Mouse (Mus musculus): ENCODE measurements around the gene Mtf1.

Mtf1 gene

DNA sequence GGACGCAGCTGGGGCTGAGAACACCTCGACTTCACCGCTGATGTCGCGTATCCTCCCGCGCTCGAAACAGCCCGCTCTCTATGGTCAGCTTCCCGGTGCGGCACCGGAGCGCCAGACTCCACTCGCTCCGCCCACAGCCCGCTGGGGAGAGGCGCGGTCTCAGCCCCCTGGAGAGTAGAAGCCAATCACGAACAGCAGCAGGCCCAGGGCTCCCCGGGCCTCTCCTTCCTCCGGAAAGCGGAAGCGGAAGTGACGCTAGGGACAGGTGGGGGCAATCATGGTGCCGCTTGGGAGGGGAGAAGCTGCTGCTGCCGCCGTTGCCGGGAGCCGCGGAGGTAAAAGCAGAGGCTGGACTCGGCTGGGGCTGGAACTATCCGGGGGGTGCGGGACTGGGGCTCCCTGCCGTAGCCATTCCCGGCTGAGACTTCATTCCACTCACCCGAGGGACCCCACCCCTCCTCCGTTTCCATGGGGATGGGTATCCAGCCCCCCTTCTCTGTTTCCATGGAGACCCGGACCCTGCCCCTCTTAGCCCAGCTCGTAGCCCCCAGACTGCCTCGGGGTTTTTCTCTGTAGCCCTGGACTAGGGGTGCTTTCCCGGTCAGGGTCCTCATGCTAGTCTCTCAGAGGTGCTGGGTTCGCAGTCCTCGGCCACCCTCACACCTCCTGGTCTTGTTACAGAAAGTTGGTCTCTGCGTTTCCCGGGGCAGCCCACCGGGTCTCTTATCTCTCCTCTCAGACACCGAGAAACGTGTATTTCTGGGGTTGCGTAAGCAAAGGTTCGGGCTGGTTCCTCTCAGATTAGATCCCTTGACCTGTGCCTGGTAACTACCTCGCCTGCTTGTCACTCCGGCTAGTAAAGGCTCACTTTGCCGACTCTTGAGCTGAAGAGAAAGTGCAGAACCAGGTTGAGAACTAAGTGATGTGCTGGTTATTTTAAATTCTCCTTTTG is 681 bp downstream of the Mtf1 start:
- peak; percentile 97 to 98 for DNase-seq (ENCODE audit: low spot score in 2 of 2)

DNA sequence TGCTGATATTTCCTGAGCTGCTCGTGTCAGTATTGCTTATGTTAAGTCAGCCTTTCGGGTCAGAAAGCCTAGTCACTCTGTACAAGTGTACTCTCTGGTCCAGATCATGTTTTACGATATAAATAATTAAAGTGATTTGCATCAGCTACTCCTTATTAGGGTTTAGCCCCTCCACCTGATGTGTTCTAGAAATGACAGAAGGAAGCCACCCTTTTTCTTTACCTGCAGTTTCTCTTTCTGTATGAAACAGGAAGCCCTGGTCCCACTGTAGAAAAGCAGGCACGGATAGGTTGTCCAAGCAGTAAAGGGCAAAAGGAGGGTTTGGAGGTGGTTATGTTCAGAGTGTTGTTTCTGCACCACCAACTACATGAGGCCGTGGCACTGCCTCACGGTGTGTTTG is 1.5 kb downstream of the Mtf1 start:
- DNase-seq (ENCODE audit: low spot score in 2 of 2): no peak

DNA sequence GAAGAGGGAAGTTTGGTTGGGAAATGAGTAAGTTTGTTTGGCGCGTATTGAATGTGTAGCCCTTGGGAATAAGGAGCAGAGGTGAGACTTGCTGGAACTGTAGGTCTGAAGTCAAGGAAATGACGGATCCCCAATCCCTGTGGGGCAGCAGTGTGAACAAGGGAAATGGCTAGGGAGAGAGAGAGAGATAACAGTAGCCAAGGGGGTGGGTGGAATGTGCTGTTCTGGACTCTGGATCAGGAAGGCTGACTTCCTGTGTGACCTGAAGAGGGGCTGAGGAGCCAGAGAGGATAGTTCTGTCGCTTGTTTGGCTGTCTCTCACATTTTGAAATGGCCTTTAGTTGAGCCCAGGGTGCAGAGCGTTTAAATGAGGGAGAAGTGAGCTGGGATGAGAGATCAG is 6.6 kb downstream of the Mtf1 start:
- DNase-seq (ENCODE audit: low spot score in 2 of 2): no peak

DNA sequence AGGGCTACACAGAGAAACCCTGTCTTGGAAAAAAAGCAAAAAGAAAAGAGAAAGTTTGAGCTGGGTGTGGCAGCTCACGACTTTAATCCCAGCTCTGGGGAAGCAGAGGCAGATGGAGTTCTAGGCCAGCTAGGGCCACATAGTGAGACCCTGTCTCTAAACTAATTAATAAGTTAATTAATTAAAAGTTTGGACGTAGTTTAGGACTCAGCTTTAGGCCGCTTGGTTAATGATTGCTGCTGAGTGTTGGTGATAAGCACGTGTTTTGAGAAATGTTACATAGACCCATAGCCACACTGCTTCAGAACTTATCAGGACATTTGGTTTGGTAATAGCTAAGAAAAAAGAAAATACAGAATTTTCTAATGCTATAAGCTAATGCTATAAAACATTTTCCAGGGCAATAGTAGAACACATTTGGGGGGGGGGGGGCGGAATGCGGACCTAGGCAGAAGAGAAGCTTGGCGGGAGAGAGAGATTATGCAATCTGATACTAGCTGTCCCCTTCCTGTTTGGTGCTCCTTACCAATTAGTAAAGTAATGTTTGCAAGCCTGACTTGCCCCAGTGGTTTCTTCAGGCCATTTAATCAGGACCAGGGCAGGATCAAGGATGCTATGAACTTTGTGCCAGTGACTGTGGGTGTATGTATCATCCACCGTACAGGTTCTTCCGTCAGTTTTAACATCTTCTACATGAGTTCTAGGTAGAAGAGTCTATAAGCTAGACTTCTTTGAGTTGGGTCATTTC is 7.4 kb downstream of the Mtf1 start:
- DNase-seq (ENCODE audit: low spot score in 2 of 2): no peak

DNA sequence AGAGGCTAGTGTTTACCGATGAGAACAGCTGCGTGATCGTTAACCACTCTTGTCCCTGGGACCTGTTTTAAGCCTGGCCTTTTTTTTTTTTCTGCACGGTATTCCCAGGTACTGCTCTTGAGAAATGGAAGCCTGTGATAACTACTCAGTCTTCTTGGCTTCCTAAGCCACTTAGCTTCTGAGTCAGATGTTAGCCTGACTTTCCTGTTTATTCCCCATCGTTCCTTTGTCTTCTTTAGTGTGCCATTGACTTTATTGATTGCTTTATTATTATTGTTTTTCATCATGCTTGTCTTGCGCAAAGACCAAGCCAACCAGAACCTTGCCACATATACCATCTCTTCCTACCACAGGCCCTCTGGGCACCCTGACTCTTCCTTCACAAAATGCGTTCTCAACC is 8.2 kb downstream of the Mtf1 start:
- no peak for DNase-seq (ENCODE audit: low spot score in 2 of 2)

DNA sequence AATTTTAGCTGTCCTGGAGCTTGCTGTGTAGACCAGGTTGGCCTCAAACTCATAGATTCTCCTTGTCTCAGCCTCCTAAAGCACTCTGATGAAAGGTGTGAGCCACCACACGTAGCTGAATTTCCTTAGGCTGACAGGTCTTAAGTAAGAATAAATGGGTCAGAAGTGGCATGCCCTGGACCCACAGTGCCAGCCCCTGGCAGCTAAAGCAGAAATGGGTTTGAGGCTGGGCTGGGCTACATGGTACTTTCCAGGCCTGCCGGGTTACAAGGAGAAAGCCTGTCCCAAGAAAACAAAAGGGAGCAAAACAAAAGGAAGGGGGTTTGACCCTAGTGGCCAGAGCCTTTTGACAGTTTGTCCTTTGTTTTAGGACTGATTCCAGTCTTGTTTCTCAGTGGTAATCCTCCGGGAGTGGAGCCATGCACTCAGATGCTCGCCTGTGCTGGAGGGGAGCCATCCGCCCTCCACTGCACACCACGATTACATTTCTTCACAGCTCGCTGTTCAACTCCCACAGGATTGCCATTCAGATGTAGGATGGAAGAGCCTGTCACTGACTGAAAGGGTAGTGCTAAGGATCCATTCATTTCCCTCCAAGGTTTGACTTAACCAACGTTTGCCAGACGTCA is 9.6 kb downstream of the Mtf1 start:
- no peak for DNase-seq (ENCODE audit: low spot score in 2 of 2)

DNA sequence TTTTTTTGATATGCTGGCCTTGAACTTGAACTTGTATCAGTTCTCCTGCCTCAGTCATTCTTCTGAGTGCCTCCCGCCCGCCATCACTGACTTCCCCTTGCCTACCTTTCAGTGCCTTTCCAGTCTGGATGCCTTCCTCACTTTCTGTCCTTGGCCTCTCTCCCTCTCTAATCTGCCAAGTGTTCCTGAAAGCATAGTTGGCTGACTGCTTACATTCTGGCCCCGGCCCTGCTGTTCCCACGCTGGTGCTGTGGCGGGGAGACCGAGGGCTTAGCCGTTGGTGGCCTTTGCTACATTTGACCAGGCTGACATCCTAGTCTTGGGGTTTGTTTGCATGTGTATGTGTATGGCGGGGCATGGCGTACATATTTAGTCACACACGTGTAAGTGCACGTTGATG is 14.0 kb downstream of the Mtf1 start:
- DNase-seq (ENCODE audit: low spot score in 2 of 2): no peak

DNA sequence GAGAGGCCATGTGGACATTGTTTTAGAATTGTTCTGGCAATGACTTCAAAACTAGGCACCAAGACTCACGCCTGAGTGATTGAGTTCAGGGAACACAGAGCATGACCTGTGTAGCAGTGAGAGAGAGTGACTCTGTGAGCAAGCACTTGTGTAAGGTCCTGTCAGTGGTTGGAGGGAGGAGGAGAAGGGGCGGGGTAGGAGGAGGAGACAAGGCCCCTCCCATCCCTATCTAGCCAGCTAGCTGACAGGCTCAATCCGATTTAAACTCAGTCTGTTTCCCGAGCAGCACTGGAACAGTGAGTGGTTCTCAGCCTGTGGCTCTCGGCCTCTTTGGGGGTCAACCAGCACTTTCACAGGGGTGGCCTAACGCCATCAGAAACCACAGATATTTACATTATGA is 15.9 kb downstream of the Mtf1 start:
- DNase-seq (ENCODE audit: low spot score in 2 of 2): peak in 1 of 2 experiments; percentile 47

DNA sequence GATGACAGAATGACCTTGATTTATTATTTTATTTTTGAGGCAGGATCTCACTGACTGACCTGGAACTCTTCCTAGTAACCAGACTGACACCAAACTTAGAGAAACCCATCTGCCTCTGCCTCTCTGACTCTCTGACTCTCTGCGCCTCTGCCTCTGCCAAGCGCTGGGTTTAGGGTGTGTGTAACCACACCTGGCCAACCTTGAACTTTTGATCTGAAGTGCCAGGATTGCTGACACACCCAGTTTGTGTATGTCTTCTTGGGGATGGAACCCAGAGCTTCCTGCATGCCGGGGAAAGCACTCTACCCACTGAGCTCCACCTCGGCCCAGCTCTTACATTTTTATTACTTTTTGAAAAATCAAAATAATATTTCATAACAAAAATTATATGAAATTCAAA is 16.9 kb downstream of the Mtf1 start:
- no peak for DNase-seq (ENCODE audit: low spot score in 2 of 2)

DNA sequence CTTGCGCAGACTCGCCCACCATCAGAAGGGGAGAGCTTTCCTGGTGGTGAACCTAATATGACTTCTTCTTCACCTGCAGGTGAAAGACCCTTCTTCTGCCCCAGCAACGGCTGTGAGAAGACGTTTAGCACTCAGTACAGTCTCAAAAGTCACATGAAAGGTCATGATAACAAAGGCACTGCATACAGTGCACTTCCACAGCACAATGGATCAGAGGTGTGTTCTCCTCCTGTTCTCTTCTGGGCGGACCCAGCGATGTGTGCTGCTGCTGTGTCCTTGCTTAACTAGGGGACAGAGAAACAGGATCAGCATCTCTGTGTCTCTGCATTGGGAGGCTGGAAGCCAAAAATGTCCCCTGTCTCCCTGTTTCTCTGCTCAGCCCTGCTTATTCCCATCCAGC is 23.1 kb downstream of the Mtf1 start:
- no peak for DNase-seq (ENCODE audit: low spot score in 2 of 2)

DNA sequence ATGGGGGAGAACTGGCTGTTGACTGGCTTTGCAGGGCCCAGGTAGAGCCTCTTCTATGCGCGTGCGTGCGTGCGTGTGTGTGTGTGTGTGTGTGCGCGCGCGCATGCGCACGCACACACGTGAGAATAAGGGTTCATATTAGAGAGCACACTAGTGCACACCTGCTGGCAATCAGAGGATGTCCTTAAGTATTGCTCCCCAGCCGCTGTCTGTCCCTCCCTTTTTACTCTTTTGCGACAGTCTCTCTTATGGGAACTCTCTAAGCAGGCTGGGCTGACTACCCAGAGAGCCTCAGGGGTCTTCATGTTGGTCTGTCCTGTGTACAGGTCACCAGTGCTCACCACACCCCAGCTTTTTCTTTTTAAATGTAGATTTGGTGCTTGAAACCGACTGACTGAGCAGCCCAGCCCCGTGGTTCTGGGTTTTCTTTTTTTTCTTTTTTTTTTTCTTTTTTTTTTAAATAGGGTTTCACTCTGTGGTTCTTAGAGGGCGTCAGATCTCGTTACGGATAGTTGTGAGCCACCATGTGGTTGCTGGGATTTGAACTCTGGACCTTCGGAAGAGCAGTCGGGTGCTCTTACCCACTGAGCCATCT is 23.6 kb downstream of the Mtf1 start:
- DNase-seq (ENCODE audit: low spot score in 2 of 2): no peak

DNA sequence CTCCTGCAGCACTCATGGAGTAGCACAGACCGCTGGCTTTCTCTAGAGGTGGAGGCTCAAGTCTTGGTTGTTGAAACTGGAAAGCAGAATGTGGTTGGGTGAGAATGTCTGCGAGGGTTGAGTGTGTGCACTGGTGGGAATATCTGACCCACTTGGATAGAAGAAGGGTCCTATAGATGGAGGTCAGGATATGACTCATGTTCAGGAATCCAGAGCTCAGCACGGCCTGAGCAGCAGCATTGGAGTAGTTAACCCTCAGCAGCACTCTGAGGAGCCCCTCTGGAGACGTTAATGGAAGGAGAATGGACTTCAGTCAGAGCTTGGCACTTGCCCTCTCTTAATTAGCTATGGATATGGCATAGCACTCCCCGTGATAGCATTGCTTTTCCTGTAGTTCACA is 27.8 kb downstream of the Mtf1 start:
- DNase-seq (ENCODE audit: low spot score in 2 of 2): no peak

DNA sequence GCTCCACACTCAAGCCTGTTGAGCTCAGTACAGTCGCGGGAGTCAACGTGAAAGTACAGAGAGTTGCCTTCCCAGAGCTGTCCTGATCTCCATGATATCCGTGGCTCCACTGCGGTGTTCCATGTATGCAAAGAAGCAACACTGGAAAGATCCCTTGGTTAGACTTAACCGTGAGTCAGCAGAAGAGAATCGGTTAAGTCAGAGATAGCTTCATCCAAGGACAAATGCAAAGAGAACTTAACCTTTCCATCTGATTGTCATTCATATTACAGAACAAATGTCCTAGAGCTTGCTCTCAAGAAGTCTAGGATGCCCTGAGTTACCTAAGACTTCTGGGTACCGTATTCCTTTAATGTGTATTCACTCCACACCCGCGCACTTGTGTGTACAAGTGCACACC is 30.9 kb downstream of the Mtf1 start:
- no peak for DNase-seq (ENCODE audit: low spot score in 2 of 2)

DNA sequence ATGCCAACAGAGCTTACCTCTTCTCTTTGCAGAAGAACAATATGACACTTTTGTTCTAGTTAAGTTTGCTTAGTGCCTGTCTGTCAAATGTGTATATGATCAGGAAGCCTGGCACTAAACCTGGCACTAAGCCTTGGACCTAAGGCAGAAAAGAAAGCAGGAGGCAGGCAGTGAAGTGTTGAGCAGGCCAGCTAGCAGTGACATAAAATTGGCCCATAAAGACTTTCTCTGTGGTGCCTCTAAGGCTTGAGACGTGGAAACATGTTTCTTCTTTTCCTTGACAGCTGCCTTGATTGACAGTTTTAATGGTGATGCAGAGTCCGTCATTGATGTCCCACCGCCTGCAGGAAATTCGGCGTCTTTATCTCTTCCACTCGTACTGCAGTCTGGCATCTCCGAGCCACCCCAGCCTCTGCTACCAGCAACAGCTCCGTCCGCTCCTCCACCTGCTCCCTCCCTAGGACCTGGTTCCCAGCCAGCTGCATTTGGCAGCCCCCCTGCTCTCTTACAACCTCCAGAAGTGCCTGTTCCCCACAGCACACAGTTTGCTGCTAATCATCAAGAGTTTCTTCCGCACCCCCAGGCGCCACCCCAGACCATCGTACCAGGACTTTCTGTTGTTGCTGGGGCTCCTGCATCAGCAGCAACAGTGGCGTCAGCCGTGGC is 36.3 kb downstream of the Mtf1 start:
- no peak for DNase-seq (ENCODE audit: low spot score in 2 of 2)

DNA sequence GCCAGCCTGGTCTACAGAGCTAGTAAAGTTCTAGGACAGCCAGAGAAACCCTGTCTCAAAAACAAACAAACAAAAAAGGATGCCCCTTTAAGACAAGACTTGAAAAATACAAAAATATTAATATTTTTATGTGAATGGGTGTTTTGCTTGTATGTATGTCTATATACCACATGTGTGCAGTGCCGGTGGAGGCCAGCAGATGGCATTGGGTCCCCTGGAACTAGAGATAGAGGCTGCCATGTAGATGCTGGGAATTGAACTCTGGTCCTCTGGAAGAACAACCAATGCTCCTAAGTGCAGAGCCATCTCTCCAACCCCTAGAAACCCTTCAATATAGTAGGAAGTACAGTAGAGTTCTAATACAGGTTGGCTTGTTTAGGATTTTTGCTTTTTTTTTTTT is 39.1 kb downstream of the Mtf1 start:
- no peak for DNase-seq (ENCODE audit: low spot score in 2 of 2)

DNA sequence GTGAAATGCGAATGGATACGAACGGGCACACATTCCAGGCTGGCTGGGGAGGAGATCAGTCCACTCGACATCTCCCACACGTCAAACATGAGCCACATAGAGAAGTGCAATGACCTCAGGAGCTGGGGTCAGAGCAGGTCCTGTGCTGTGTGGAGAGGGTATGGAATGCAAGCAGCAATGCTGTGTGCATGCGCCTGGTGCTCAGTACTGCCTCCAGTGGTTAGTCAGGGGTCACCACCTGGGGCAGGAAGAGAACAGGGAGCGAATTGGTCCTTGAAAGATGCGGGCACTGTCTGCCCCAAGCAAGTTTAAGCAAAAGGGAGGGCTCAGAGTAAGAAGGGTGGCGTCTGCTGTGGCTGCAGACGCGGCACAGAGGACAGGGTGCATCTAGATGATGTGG is 41.6 kb downstream of the Mtf1 start:
- peak; percentile 52 to 76 for DNase-seq (ENCODE audit: low spot score in 2 of 2)

DNA sequence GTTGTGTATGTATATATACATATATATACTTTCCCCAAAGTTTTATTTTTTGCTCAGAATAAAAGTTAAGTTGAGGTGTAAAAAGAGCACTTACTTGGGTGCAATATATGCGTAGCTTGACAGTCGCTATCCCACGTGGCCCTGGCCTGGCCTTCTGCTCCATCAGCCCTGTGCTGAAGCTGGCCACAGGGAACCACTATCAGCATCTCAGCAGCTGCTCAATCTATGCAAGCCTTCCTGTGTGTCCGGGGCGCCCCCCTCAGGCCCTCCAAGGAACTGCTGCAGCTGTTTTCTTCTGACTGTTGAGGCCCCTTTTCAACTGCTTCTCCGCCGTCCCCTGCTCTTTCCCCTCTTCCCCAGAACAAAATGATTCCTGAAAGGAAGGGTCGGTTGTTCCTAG is 45.7 kb downstream of the Mtf1 start:
- peak; percentile 86 to 95 for DNase-seq (ENCODE audit: low spot score in 2 of 2)

DNA sequence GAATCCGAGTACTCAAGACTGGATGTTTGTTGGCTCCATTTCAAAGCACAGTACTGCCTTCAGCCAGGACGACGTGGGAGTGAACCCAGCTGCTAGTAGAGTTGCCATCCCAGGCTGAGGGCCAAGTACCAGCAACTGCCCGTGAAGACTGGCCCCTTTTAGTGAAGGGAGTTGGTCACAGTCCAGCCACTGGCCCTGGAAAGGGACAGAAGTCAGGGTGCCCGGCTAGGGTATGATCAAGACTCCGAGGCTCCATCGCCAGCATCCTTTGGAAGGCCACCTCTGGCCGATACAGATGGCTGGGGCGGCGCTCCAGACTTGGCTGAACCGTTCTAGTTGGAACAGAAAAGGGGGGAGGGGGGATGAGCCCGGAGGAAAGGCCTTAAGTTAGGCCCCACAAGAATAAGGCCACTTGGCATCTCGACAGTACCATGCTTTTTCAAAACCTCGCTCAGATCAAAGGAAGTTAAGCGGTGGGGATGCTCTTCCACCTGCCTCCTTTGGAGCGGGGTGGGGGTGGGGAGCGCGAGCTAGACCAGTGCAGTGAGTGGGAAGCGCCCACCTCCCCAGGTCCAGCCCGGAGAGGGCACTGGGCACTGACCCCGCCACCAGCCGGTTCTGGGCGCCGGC is 47.8 kb downstream of the Mtf1 start:
- DNase-seq (ENCODE audit: low spot score in 2 of 2): peak; percentile 26 to 71

DNA sequence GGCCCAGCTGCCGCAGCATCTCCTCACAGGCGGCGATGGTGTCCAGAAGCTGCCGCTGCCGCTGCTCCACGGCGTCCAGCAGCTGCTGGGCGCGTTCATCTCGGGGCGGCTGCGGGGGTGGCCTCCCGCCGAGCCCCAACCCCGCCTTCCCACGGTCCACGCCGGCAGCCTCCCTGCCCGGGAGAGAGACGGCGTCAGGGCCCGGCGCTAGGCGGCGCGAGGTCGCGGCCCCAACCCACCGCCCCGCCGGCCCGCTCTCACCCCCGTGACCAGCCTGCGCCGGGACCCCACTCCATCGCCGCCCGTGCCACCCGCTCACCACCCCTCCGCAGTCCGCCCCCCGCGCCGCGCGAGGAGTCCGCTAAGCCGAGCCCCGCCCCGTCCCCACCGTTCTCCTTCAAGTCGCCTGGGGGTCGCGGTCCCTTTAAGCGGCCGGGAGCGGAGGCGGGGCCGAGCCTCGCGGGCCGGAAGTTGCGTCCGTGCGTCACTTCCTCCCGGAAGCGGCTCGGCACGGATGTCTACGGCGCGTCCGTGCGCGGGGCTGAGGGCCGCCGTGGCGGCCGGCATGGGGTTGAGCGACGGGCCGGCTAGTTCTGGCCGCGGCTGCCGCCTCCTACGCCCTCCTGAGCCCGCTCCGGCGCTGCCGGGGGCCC is 48.5 kb downstream of the Mtf1 start, which contains the start of gene Yrdc:
Gene Yrdc, plus strand, starts transcription at position 419 of the 653 bp plus-strand sequence.
- DNase-seq (ENCODE audit: low spot score in 2 of 2): peak; percentile 91 to 96

DNA sequence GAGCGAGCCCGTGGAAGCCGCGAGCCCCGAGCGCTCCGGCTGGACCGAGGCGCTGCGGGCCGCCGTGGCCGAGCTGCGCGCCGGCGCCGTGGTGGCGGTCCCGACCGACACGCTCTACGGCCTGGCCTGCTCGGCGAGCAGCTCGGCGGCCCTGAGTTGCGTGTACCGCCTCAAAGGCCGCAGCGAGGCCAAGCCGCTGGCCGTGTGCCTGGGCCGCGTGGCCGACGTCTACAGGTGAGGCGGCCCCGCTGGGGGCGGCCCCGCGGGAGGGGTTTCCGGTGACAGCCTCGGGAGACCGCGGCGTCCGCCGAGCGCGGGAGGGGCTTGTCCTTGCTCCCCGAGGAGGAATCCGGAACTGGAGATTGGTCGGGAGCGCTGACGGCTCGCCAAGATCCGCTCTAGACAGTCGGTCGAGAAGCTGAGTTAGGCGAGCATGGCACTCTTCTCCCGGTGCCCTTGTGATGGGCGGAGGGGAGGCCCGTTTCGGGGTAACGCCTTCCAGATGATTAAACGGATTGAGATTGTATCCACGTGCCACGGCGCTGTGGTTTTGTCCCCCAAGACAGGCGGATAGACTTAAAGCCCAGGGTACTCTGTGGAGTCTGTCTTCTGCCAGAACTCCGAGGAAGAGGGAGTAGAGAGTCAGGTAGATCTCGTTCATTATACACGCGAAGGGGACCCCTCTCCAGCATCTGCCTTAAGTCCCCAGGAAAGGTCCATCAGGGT is 49.2 kb downstream of the Mtf1 start, which contains the start of gene 1110065P20Rik:
Gene 1110065P20Rik, minus strand, starts transcription at position 264 of the 726 bp plus-strand sequence.
- peak; percentile 69 to 84 for DNase-seq (ENCODE audit: low spot score in 2 of 2)

All from spleen, postnatal 4 days (tissue).